Mouse (Mus musculus): ENCODE data around the gene Pde11a.
A peak's percentile ranks its signal among the peaks of the same experiment; 100 is the strongest.

Pde11a gene

GRCm38 (mm10) chr2:76087170-76087569, 251.4 kb downstream of the Pde11a start:
- no peak for DNase-seq

GRCm38 (mm10) chr2:76084982-76085381, 253.6 kb downstream of the Pde11a start:
- DNase-seq = no peak

- DNase-seq = no peak
These were observed 254.7 kb downstream of the Pde11a start for GRCm38 (mm10) chr2:76083901-76084300.

- no peak for DNase-seq
These were observed 255.2 kb downstream of the Pde11a start for GRCm38 (mm10) chr2:76083396-76083795.

- no peak for DNase-seq
These were observed 256.6 kb downstream of the Pde11a start for GRCm38 (mm10) chr2:76081991-76082390.

GRCm38 (mm10) chr2:76080549-76080948, 258.0 kb downstream of the Pde11a start:
- DNase-seq = no peak

- DNase-seq = no peak
These were observed 261.7 kb downstream of the Pde11a start for GRCm38 (mm10) chr2:76076838-76077237.

GRCm38 (mm10) chr2:76076047-76076446, 262.5 kb downstream of the Pde11a start:
- DNase-seq = no peak

- no peak for DNase-seq
These were observed 265.5 kb downstream of the Pde11a start for GRCm38 (mm10) chr2:76073079-76073478.

- DNase-seq = peak; percentile 65
These were observed 267.9 kb downstream of the Pde11a start for GRCm38 (mm10) chr2:76070432-76071306.

GRCm38 (mm10) chr2:76069238-76069637, 269.3 kb downstream of the Pde11a start:
- DNase-seq = no peak

- no peak for DNase-seq
These were observed 270.4 kb downstream of the Pde11a start for GRCm38 (mm10) chr2:76068155-76068554.

- DNase-seq = no peak
These were observed 271.4 kb downstream of the Pde11a start for GRCm38 (mm10) chr2:76067144-76067543.

- no peak for DNase-seq
These were observed 273.3 kb downstream of the Pde11a start for GRCm38 (mm10) chr2:76065292-76065691.

GRCm38 (mm10) chr2:76064078-76064477, 274.5 kb downstream of the Pde11a start:
- peak; percentile 19 for DNase-seq

- no peak for DNase-seq
These were observed 278.4 kb downstream of the Pde11a start for GRCm38 (mm10) chr2:76060207-76060606.

- no peak for DNase-seq
These were observed 279.0 kb downstream of the Pde11a start for GRCm38 (mm10) chr2:76059595-76059994.

- no peak for DNase-seq
These were observed 279.7 kb downstream of the Pde11a start for GRCm38 (mm10) chr2:76058661-76059467.

- no peak for DNase-seq
These were observed 281.0 kb downstream of the Pde11a start for GRCm38 (mm10) chr2:76057555-76057954.

GRCm38 (mm10) chr2:76053748-76054331, 284.7 kb downstream of the Pde11a start:
- DNase-seq = no peak

- no peak for DNase-seq
These were observed 285.6 kb downstream of the Pde11a start for GRCm38 (mm10) chr2:76052897-76053505.

GRCm38 (mm10) chr2:76051385-76051784, 287.2 kb downstream of the Pde11a start:
- DNase-seq = no peak

GRCm38 (mm10) chr2:76050911-76051310, 287.7 kb downstream of the Pde11a start:
- DNase-seq = no peak
